Mouse (Mus musculus): ENCODE data around the gene Plcb2.

Plcb2 gene

GRCm38 (mm10) chr2:118716677-118717076, 11.6 kb downstream of the Plcb2 start:
- DNase-seq (ENCODE audit: low read depth, low spot score), result no peak

DNA sequence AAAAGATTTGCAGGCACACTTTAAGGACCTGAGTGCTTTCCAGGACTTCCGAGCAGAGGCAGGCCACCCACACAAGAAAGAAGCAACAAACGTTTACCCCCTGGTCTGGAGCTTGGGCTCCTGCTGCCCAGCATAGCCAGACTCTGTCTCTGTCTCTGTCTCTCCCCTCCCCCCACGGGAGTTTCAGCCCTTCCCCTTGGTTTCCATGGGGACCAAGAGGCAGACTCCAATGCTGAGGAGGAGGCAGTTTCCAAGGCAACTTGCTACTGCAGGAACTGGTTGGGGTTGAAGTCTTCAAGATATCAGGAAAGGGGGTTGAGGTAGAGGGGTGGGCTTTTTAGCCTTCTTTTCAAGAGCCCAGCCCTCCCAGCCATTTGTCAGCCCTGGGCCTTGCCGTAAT, 14.0 kb downstream of the Plcb2 start:
- DNase-seq (ENCODE audit: low read depth, low spot score), result peak; percentile 88

GRCm38 (mm10) chr2:118713631-118714030, 14.6 kb downstream of the Plcb2 start:
- no peak for DNase-seq (ENCODE audit: low read depth, low spot score)

DNA sequence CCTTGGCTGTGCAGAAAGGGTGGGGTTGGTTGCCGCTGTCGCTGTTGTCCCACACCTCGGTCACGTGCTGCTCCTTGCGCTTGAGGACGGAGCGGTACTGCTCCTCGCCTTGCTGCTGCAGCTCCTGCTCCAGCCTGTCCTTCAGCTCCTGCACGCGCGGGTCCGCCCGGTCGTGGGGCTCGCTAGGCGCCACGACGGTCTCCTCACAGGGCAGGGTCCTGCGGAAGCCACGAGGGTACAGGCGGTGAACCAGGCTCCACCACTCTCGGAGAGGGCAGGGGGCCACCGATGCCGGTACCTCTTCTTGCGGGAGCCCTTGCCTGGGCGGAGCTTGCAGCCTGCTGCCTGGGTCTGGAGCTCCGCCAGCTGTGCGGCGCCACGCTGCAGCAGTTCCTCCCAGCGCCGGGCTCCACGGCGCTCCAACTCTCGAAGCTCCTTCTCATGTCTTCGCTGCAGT, 17.2 kb downstream of the Plcb2 start:
- no peak for DNase-seq (ENCODE audit: low read depth, low spot score)

DNA sequence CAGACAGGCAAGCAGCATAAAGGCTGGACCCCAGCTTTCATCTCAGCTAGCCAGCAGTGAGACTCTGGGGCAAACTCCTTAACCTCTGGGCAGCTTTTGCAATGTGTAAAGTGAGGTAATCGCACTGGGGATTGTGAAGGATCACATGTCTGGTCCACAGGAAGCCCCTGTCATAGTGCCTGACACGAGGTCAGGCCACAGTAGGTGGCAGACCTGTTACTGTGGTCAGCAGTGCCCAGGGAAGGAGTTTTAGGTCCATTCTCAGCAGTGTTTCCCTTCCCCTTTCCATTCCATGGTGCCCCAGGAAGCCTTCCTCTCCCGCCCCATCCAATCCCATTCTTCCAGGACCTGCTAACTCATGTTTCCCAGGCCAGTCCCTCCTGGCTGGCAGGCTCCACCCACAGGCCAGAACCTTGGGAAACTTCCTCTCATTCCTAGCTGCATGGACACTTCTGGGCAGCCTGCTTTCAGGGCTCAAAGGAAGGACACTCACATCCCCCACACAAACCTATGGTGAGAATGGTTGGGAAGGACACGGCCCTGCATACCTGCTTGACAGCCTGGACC, 18.5 kb downstream of the Plcb2 start:
- DNase-seq (ENCODE audit: low read depth, low spot score), result no peak

DNA sequence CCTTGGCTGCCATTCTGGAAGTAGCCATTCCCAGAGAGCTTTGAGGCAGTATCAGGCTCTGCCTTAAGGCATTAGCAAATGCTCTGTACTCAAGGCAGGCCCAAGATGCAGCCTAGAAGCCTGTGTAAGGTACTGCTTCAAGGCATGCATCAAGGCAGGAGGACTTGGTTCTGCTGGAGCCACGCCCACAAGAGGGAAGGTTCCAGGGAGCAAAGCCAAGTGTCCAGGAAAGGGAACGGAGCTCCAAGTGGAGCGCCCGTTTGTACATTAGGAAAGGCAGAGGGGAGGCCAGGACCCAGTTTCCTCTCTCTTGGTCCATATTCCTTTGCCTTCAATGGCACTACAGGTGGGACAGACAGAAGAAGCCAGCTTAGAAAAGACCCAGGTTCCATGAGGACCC, 19.8 kb downstream of the Plcb2 start:
- DNase-seq (ENCODE audit: low read depth, low spot score), result no peak

GRCm38 (mm10) chr2:118706436-118706835, 21.8 kb downstream of the Plcb2 start:
- peak; percentile 65 for DNase-seq (ENCODE audit: low read depth, low spot score)

DNA sequence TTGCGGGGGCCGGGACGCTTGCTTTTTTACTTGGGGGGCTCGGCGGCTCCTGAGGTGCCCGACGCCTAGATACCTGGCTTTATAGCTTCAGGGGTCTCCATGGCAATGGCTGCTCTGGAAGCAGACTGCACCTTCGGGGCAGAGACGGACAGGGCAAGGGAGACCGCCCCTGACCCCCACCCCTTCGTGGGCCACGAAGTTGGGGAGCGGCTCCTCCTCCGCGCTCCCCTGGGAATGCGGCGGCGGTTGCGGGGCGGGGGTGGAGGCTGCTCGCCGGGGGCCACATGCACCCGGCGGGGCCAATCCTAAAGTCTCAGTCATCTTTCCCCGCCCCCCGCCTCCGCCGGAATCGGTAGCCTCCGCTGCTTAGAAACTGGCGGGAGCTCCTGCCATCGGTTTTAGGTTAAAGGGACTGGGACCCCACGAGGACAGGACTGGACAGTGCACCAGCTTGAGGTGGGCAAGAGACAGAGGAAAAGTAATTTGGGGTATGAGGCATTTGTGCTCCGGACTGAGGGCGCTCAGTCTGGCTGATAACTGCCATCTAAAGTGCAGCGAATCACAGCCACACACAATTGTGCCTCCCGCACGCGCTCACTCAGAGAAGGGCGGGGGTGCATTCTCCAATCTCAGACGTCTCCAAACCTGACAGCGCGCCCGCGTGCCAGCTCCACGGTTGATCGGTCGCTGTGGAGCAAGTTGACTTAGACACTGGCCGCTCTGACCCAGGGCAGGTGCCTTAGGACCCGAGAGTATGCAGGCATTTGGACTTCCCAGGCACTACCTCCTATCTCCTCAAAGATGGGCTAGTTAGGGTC, 24.1 kb downstream of the Plcb2 start, which contains the start of gene Ankrd63:
Gene Ankrd63 (minus strand): TSS at position 51 of the 818 bp plus-strand sequence.
- no peak for DNase-seq (ENCODE audit: low read depth, low spot score)

DNA sequence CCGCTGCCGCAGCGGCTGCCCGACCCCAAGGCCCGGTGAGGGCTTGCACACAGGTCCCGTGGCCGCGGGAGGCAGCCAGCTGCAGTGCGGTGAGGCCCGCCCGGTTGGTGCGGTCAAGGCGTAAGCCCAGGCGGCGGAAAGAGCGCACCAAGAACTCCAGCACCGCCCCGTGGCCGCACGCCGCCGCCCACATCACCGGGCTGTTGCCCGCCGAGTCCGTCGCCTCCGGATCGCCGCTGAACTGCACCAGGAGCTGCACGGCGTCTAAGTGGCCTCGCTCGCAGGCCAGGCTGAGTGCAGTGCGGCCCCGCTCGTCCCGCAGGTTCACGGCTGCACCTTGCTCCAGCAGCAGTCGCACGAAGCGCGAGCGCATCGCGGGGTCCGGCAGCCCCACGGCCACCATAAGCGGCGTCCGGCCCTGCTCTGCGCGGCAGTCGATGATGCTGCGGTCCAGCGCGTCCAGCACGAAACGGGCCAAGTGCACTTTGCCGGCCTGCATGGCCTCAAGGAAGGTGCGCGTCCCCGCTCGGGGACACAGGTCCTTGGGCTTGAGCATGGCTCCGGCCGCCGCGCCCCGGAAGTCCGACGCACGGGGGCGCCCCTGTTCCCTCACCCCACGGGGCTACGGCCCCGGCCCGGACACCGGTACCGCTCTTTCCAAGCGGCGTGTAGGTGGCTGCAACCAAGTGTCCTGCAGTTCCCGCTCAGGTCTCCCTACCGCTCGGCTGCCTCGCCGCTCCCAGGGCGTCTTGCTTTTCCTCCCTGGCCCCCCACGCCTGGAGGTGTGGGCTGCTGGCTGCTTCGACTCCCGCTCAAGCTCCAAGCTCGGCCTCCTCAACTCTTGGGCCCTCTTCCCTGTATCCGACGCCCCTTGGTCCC, 25.1 kb downstream of the Plcb2 start:
- DNase-seq (ENCODE audit: low read depth, low spot score), result no peak

GRCm38 (mm10) chr2:118701971-118702882, 26.0 kb downstream of the Plcb2 start:
- no peak for DNase-seq (ENCODE audit: low read depth, low spot score)

DNA sequence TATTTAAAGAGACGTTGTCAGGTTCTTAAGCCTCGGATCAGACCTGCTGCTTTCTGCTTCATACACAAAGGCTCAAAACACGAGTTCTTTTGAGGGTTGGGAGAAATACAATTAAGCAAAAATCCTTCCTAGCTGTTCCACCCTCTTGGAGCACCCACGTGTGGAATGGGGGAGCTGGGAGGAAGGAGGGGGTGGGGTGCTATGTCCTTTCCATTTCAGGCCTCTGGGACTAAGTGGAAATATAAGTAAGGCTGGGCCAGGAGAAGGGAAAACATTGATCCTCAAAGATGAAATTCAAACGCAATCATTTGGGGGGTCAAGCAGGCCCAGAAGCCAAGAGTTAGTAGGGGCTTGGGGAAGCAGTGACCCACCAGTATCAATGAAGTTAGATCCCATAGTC, 27.1 kb downstream of the Plcb2 start:
- DNase-seq (ENCODE audit: low read depth, low spot score), result no peak

DNA sequence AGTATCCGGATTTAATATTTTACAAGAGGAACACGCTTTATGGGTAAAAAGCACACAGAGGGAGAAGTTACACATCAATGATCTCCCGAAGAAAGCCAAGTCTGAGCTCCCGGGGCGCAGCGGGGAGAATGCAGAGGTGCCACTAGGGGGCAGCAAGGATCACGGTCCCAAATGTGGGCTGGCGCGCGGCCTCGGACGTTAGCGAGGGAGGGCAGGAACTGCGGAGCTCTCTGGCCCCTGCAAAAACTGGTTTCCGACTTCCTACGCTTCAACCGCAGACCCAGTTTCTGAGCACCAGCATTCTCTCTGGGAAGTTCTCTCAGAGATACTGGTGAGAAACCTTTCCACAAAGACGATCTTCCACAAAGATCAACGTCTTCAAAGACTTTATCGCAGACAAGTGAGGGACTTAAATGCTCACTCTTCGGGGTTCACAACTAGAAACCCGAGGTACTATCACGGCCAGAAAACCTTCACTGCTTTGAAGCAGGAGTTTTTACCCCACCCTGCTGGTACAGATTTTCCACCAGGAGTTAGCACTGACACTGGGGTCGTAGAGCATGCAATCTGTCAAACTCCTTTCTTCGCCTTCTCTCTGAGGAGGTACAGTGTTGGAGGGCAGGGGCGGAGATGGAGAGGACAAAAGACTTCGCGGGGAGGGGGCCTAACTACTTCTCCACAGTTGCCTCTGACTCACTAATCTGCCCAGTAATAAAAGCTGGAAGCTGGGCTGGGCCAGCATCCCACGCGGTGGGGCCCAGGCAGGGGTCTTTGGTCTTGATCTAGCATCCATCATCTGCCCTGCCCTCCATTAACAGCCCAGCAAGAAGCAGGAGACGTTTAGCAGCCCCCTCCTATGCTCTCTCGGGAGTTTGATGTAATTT, 27.8 kb downstream of the Plcb2 start:
- DNase-seq (ENCODE audit: low read depth, low spot score), result no peak

DNA sequence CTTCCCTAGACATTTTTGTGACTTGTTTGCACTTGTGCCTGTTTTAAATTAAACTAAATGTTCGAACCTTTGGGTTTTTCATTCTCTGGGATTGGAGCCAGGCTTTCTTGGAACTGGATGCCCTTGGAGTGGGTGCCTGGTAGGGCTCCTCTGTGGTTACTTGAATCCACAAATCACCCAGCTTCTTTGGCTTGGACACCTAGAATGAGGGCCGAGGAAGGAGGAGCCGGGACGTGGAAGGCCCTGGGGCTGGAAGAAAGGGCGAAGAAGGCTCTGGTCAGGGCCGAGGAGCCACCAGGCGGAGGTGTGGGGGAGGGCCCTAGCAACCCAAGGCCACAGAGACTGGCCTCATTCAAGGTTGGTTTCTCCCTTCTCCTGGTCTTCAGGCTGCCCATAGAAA, 30.3 kb downstream of the Plcb2 start:
- DNase-seq (ENCODE audit: low read depth, low spot score), result no peak

DNA sequence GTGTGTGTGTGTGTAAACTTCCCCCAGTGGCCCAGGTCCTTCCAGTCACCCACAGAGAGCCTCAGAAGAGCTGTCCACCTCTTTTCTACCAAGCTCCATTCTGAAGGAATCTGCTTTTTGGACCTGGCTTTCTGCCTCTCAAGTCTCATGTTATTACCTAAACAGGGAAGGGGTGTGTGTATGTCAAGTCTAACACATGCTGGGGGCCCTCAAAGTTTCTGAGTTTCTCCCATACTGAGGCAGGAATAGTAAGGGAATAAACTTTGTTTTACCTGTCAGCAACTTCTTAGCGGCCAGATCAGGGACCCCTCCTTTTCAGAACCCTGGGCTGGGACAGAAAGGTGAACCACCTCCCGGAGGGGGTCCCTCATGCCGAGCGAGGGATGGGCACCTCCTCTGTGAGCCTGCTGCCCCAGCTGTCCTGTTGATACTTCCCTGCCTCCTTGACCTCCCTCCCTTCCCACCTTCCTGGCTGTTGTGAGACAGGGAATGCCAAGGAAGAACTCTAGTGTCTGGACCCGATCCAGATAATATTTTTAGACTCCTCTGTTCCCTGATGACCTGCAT, 30.8 kb downstream of the Plcb2 start:
- no peak for DNase-seq (ENCODE audit: low read depth, low spot score)

DNA sequence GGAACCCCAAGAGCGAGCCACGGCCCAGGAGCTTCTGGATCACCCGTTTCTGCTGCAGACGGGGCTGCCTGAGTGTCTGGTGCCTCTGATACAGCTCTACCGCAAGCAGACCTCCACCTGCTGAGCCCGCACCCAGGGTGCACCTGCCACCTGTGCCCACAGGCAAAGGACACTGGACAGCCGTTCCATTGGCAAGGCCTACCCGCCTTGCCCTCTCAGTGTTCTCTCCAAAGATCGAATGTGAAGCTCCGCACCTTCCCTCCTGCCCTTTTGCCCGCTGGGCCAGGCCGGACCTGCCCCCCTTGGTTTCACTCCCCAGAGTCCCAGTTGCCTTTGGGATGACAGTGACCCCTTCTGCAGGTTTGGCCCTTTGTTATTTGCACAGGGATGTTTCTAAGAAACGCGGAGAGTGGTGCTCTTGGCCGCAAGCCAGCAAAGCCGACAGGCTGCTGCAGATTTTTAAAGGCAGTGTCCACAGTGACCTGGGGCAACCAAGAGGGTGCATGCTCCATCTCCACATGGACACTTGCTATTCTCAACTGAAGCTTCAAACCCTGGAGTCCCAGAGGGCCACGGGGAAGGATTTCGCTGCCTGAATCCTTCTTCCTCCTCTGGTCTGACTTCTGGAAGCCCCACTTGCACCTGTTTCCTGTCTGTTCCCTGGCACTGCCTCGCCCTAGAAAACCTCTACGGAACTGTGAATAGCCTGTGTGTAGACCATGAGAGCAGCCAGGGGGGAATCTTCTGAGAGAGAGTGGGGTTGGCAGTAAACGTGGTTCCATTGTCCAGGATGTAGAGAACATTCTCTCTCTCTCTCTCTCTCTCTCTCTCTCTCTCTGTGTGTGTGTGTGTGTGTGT, 31.6 kb downstream of the Plcb2 start:
- DNase-seq (ENCODE audit: low read depth, low spot score), result no peak

DNA sequence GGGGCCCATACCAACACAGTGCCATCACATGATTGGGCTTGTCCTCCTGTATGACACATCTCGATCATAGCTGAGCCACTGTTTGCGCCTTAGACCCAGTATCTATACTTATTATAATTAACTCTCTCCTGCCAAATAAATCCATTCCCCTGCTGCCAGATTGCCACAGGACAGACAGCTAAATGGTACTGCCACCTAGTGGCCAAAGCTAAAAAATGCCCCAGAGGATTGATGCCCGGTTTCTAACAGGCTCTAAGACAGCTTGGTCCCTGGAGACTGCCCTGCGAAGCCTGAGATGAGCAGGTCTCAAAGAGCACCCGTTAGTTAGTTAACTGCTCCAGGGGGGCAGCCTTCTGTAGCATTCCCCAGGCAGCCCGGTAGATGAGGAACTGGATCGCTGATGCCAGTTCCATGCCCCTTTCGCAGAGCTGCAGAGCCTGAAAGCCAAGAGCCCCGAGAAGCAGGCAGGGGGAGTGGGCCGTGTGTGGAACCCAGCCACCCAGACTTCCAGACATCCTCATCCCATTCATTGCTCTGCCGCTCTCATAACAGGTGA, 32.5 kb downstream of the Plcb2 start:
- no peak for DNase-seq (ENCODE audit: low read depth, low spot score)

- DNase-seq (ENCODE audit: low read depth, low spot score), result no peak
These were observed 34.8 kb downstream of the Plcb2 start for GRCm38 (mm10) chr2:118693370-118693966.

DNA sequence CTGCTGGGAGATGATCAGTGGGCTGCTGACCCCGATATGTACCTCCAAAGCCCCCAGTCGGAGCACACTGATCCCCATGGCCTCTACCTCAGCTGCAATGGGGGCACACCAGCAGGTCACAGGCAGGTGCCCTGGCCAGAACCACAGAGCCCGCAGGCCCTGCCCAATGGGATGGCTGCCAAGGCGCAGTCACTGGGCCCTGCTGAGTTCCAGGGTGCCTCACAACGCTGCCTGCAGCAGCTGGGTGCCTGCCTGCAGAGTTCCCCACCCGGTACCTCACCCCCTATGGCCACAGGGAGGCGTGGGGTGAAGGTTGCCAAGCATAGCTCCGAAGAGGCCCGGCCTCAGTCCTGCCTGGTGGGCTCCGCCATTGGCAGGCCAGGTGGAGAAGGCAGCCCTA, 38.4 kb downstream of the Plcb2 start:
- no peak for DNase-seq (ENCODE audit: low read depth, low spot score)
